Mouse (Mus musculus) G1E (cell line): ENCODE data around the gene Abcc3.

Source experiments
- CTCF ChIP-seq: IDR thresholded peaks from 2 replicates; pipeline ENCODE4 v1.5.1; 2012; ENCODE audit warnings: low read depth, low read length, inconsistent platforms, mixed read lengths
- GATA1 ChIP-seq: IDR thresholded peaks from 2 replicates; pipeline ENCODE4 v1.6.1; 2012; ENCODE audit warnings: borderline replicate concordance, low read length, inconsistent platforms, mixed read lengths

DNA sequence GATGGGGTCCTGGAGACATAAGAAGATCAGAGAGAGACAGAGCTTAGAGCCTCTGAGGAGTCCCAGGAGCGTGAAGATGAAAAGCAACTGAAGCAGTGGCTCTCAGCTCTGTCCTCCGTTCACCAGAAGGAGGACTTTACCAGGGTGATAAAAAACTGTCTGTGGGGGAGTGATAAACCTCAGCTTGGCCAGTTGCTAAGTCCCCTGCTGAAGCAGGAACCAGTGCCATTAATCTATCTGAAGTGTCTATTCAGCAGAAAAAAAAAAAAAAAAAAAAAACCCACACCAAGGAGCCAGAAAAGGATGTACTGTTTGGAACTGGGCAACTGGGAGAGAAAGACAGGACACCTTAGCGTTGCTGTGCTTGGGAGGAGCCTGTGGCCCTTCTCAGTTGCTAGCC lies 41.7 kb downstream of the Abcc3 start:
- TF ChIP-seq GATA1 (no peak), CTCF (no peak)
